Mouse (Mus musculus) urinary bladder, adult 2 months (tissue): ENCODE measurements around the gene Krt18. TPM values are rescaled to one million over a fixed set of nuclear protein-coding genes. Genes with fewer than 3 reads are reported as not detected.
"Not testable (repeated sequence)": the region's sequence is repeated elsewhere in the genome, so short reads cannot be mapped to it uniquely, and the experiment has no call there.

Experiments used
- DNase-seq: peaks from one replicate; pipeline ENCODE4 v3.0.0; 2022; ENCODE audit warnings: low spot score
- polyA plus RNA-seq: library from polyadenylated mRNA; depleted of rRNA; stranded (reverse); fragments of >200 nt; gene quantifications from 2 replicates; pipeline ENCODE4 v1.2.3, GENCODE M21; 2012; rRNA removed

The Krt18 gene
- polyA plus RNA-seq = 642 and 655 TPM in 2 replicates

- peak; percentile 76 for DNase-seq
Observed at GRCm38 (mm10) chr15:102028040-102028439, at the start of gene Krt18. TSS of gene Krt18 (plus strand) at chr15:102028180.

- peak; percentile 70 for DNase-seq
Observed at GRCm38 (mm10) chr15:101980849-101981248, 47.1 kb upstream of the Krt18 start.

GRCm38 (mm10) chr15:101983315-101983948 is 44.5 kb upstream of the Krt18 start:
- DNase-seq = no peak

DNA sequence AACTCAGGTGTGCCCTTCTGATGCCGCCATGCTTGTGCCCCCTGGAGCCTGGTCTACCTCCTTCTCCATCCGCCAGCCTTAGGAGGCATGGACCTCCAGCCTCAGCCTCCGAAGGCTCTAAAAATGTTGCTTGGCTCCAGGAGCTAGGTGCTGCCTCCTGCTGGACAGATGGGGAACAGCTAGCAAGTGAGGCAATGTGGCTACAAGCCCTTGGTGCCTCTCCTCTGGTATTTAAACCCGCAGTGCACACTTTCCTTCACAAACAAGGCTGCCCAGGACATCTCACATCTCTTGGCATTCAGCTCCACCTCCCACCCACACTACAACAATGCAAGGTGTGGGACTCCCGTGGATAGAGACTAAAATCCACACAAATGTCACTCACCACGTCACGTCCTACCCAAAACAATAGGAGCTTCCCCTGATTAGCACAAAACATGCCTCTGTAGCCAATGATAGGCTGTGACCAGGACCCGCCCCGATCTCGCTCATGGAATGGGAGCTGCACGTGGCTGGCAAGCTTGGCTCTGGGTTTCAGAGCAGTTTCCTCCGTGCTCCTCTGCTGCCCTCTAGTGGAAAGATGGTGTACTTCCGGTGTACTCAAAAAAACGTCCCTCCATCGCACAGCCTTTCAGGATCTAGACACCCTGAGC is 43.9 kb upstream of the Krt18 start:
- DNase-seq = peak; percentile 76

DNA sequence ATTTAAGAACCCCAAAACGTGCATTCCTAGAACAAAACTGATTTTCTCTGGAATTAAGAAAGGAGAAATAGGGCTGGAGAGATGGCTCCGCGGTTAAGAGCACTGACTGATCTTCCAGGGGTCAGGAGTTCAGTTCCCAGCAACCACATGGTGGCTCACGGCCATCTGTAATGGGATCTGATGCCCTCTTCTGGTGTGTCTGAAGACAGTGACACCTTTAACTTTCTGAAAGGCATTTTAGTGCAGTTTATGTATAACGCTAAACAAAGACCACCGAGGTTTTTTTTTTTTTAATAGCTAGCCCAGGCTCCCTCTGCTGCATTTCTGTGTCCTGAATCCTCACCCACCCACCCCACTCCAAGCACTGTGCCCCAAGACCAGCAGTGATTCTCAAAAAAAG is 43.2 kb upstream of the Krt18 start:
- DNase-seq = no peak

DNA sequence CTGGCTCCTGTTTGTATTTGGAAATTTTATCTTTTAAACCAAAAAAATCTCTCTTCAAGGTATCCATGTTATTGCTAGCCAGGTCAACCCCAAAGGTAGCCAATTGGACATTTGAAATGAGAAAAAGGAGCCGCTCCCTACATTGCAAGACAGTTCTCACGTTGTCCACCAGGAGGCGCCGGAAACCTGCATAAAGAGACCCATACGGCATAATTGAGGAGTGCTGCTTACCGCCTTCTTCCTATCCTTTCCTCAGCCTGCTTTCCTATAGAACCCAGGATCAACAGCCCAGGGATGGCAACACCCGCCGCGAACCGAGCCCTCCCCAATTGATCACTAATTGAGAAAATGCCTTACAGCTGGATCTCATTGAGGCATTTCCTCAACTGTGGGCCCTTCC is 39.9 kb upstream of the Krt18 start:
- DNase-seq = peak; percentile 81

GRCm38 (mm10) chr15:101988714-101989113 is 39.3 kb upstream of the Krt18 start:
- DNase-seq = no peak

GRCm38 (mm10) chr15:101990946-101991345 is 37.0 kb upstream of the Krt18 start:
- DNase-seq = no peak

DNA sequence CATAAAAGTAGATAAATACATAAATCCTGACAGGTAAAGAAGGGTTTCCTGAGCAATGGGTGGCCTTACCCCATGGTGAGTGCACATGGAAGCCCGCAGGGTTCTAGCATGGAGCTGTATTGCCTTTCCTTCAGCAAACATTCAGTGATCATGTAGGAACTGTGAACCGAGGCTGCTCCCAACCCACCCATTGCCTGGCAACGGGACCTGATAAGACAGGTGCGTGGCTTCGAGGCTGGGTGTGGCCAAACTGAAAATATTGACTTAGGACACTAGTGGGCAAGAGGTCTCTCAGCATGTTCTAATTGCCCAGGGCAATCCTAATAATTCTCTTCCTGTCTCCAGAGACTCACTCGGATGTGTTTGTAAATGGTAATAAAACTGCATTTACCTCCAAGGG is 33.6 kb upstream of the Krt18 start:
- DNase-seq = no peak

DNA sequence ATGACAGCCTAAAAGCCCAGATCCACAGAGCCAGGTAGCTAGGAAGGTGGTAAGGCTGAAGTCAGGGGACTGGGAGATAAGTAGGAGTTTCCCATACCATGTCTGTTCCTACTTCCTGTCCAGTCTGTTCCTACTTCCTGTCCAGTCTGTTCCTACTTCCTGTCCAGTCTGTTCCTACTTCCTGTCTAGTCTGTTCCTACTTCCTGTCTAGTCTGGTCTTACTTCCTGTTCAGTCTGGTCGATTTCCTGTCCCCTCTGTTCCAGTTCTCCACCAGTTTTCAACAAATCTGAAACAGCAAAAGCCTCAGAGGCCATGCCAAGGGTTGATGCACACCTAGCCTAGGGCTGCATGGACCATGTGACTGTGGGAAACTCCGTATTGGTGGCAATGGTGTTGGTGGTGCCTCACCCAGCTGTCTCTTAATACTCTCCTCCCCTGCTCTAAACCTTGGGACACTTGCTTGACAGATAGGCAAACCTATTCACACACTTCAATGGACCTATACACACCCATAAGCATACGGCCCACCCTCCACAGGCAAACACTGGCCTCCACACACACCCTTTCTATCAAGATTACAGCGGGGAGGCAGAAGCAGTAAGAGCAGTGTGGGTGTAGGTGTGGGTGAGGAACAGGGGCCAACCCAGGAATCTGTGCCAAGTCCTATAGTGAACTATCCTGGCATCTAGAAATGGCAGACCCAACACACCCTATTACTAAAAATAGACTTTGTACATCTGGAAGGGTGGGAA is 32.3 kb upstream of the Krt18 start:
- DNase-seq = no peak

- not testable (repeated sequence) for DNase-seq
Observed at GRCm38 (mm10) chr15:101996450-101997078, 31.4 kb upstream of the Krt18 start.

DNA sequence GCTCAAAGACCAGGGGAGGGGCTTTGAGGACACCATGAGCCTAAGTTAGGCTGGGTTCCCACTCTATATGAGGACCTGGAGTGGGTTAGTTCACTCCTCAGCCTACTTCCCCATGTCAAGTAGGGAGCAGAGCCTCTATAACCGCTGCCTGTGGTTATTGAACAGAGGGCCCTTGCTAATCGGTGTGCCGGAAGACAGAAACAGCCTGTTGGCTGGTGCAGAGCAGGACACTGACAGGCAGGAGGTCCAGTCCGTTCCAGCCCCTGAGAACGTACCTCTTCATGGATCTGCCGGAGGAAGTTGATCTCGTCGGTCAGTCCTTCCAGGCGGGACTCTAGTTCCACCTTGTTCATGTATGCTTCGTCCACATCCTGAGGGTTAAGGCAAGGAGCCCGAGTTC is 28.8 kb upstream of the Krt18 start:
- DNase-seq = no peak

GRCm38 (mm10) chr15:101999676-102000335 is 28.2 kb upstream of the Krt18 start:
- DNase-seq = no peak

DNA sequence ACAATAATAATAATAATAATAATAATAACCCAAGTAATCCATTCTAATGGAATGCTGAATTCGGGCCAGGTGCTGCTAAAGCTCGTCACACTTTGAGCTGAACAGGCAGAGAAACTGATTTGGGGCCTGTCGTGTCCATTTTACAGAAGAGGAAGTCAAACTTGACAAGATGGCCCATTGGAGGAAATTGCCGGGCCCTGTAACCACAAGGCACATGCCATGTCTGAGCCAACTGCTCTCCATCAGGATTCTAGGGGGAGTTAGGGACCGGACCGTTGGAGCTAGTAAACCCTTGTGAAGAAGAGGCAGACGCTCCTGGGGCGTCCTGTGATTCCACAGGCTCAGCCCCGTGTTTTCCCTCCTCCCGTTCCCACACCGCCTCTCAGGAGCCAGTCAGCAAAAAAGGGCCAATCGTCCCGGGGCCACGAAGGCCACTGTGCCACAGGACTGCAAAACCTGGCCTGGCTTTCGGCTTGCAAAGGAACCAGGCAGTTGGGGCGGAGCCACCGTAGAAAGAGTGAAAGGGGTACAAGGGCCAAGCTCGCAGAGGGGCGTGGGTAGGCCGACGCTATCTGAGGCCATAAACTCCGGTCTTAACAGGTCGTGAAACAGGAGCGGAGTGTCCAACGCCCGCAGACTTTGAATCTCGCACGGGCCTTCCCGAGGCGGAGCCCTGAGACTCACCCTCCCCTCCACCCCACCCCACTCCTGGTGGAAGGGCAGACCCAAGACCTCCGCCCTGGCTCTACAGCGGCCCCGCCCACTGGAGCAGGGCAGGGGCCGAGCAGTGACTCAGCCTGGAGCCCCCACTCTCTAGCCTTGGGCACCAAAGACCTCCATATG is 25.1 kb upstream of the Krt18 start:
- no peak for DNase-seq

GRCm38 (mm10) chr15:102003516-102003915 is 24.5 kb upstream of the Krt18 start:
- DNase-seq = no peak

GRCm38 (mm10) chr15:102004189-102004588 is 23.8 kb upstream of the Krt18 start, which contains the start of gene Krt8:
TSS of gene Krt8 (minus strand) at chr15:102004482.
- no peak for DNase-seq

- DNase-seq = no peak
Observed at GRCm38 (mm10) chr15:102005290-102005689, 22.7 kb upstream of the Krt18 start.

DNA sequence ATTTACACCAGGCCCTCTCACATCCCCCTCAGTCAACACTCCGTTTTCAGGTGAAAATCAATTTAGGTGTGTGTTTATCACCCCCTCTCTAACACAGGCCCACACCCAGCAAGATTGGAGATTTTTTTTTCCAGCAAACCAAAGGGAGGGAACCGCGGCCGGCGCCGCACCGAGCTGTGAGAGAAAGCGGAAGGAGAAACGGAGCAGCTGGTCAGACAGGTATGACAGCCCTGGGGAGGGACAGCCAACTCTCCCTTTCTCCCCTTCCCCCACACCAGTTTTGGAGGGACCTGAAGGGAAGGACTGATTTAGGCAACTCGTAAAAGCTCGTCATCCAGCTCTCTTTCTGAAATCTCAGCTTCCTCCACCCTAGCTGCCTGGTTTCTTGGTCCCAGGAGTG is 21.7 kb upstream of the Krt18 start:
- DNase-seq = no peak

- no peak for DNase-seq
Observed at GRCm38 (mm10) chr15:102007097-102008069, 20.6 kb upstream of the Krt18 start.
